Mouse (Mus musculus) intestine, embryonic 14.5 days (tissue): ENCODE measurements at regions not wholly inside any gene's neighbourhood (a gene's known extent, or its start where the extent isn't known, plus 50 kb on each side); places are given as distances from the start of the nearest gene placed in this dataset.

Experiments used
- ATAC-seq: fragments of 200-750 bp; cut with Nextera tagmentation; replicated peaks from 2 replicates; pipeline ENCODE4 v1.8.0; 2017; ENCODE audit warnings: low read depth, moderate number of reproducible peaks, moderate TSS enrichment, moderate library complexity; ENCODE audit not compliant: low FRiP score, low TSS enrichment
- DNase-seq: peaks from one replicate; pipeline ENCODE4 v3.0.0-alpha.2; 2018; ENCODE audit warnings: low spot score
- H3K27ac ChIP-seq: fragments of 300-500 bp; sonication (generic); 2 replicates; pipeline ENCODE4 v1.5.1; 2014; ENCODE audit warnings: low read depth, mild to moderate bottlenecking, control low read depth
- H3K27me3 ChIP-seq: fragments of 300-500 bp; sonication (generic); replicated peaks from 2 replicates; pipeline ENCODE4 v1.6.1; 2014; ENCODE audit warnings: low read length, control low read depth; ENCODE audit not compliant: control insufficient read depth, insufficient read depth
- H3K36me3 ChIP-seq: fragments of 300-500 bp; sonication (generic); 2 replicates; pipeline ENCODE4 v1.6.1; 2014; ENCODE audit warnings: low read length, control low read depth; ENCODE audit not compliant: control insufficient read depth, insufficient read depth
- H3K4me1 ChIP-seq: fragments of 300-500 bp; sonication (generic); replicated peaks from 2 replicates; pipeline ENCODE4 v1.6.1; 2014; ENCODE audit warnings: low read length, control low read depth, mixed read lengths; ENCODE audit not compliant: control insufficient read depth, insufficient read depth
- H3K4me2 ChIP-seq: fragments of 300-500 bp; sonication (generic); 2 replicates; pipeline ENCODE4 v1.6.1; 2014; ENCODE audit warnings: low read length
- H3K4me3 ChIP-seq: fragments of 300-500 bp; sonication (generic); 2 replicates; pipeline ENCODE4 v1.5.1; 2014; ENCODE audit warnings: low read depth, low read length, control low read depth, mixed read lengths
- H3K9ac ChIP-seq: fragments of 300-500 bp; sonication (generic); 2 replicates; pipeline ENCODE4 v1.6.1; 2014; ENCODE audit warnings: mild to moderate bottlenecking, low read length
- H3K9me3 ChIP-seq: fragments of 300-500 bp; sonication (generic); 2 replicates; pipeline ENCODE4 v1.6.1; 2016; ENCODE audit warnings: low read length, control low read depth; ENCODE audit not compliant: control insufficient read depth
- WGBS: fragments of 180-500 bp; shearing (Covaris S2); extraction: QIAGEN DNeasy Blood & Tissue Kit; methylation state at CpG from one replicate; pipeline ENCODE4 v1.1.7; 2014; 5-methylcytosine and 5-hydroxymethylcytosine counted together

DNA sequence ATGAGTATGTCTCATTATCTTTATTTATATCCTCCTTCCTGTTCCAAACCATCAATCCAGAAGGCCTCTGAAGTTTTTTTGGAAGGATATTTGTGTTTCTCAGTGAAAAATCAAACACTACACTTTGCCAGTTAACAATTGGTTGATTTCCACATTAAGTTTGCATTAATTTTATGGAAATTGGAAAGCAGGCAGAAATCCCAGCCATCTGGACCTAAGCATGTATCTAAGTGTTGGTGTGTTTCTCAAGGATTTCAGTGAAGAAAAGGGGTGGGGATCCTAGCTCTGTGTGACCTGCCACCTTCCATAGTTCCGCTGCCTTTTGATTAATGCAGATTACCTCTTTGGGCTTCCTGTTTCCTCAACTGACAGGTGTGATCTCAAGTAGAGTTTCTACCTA is 296.5 kb downstream of the Icos start:
- Histone ChIP-seq H3K27me3 (no peaks in the 10 kb centered on the region), H3K4me3 (no peak overlapping the region), H3K4me2 (no peak overlapping the region), H3K9me3 (no peaks in the 10 kb centered on the region), H3K4me1 (no peaks in the 10 kb centered on the region), H3K27ac (no peak overlapping the region), H3K36me3 (no peaks in the 10 kb centered on the region), H3K9ac (no peak overlapping the region)
- DNase-seq (no peak), ATAC-seq (no peak)
- WGBS = 93% methylated on average over 1 of the region's 1 CpGs

DNA sequence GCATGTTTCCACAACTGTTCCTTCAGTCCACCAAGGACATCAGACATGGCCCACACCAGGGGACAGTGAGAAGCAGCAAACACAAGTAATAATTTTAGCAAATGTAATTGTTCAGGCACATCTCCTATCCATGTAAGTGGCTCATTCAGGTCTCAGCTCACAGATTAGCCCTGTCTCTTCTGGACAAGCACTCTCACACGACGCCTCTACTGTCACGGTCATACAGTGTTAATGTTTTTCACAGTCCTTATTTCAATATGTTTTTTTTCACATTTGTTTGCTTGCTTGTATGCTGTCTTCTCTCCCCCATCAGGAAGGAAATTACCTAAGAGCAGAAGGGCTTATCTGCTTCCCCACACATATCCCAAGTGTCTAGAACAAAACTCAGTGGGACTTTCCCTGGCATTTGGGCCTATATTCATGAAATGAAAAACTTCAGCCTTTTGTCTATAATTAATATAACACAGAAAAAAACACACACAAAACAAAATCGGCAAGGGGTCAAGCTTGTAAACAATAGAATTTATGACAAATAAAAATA is 299.5 kb downstream of the Icos start:
- WGBS = 85% methylated on average over 4 of the region's 4 CpGs

GRCm38 (mm10) chr1:61288185-61288584 is 310.5 kb downstream of the Icos start:
- 83% methylated on average over 3 of the region's 3 CpGs for WGBS
- ATAC-seq = no peak
- no peaks in the 10 kb centered on the region for H3K9me3 ChIP-seq

More for the DNA sequence above, 299.5 kb downstream of the Icos start:
- no peak for DNase-seq
- ATAC-seq = no peak
- H3K9ac ChIP-seq = no peak overlapping the region
- H3K4me3 ChIP-seq = no peak overlapping the region
- H3K36me3 ChIP-seq = no peaks in the 10 kb centered on the region
- H3K4me2 ChIP-seq = no peak overlapping the region
- H3K27ac ChIP-seq = no peak overlapping the region
- no peaks in the 10 kb centered on the region for H3K9me3 ChIP-seq
- no peaks in the 10 kb centered on the region; the same call in 1 of the 2 replicates for H3K4me1 ChIP-seq
- no peaks in the 10 kb centered on the region for H3K27me3 ChIP-seq

DNA sequence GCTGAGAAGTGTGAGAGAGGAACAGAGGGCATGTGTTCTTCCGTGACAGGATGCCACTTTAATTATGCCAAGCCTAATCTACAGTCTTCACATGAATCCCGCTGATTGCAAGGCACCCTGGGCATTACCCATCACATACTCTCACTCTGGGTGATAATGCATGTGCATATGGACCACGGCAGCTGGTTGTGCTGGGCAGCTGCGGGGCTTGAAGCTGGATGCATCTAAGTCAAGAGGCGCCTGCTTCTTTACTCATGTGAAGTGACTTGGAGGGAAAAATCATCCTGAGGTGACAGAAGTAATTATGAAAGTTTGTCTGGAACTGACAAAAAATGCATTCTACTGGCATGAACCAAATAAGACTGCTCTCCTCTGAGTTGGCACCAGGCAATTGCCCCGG is 311.2 kb downstream of the Icos start:
- Histone ChIP-seq H3K4me3 (no peak overlapping the region), H3K27me3 (no peaks in the 10 kb centered on the region), H3K4me1 (no peaks in the 10 kb centered on the region), H3K27ac (no peak overlapping the region), H3K4me2 (no peak overlapping the region), H3K9ac (no peak overlapping the region), H3K9me3 (no peaks in the 10 kb centered on the region), H3K36me3 (no peaks in the 10 kb centered on the region)
- WGBS = 93% methylated on average over 6 of the region's 6 CpGs
- DNase-seq = no peak
- ATAC-seq = no peak

More at GRCm38 (mm10) chr1:61288185-61288584, 310.5 kb downstream of the Icos start:
- no peaks in the 10 kb centered on the region for H3K36me3 ChIP-seq
- H3K4me2 ChIP-seq = no peak overlapping the region
- no peak overlapping the region for H3K27ac ChIP-seq
- H3K4me3 ChIP-seq = no peak overlapping the region
- H3K27me3 ChIP-seq = no peaks in the 10 kb centered on the region
- no peaks in the 10 kb centered on the region for H3K4me1 ChIP-seq
- DNase-seq = no peak
- H3K9ac ChIP-seq = no peak overlapping the region

DNA sequence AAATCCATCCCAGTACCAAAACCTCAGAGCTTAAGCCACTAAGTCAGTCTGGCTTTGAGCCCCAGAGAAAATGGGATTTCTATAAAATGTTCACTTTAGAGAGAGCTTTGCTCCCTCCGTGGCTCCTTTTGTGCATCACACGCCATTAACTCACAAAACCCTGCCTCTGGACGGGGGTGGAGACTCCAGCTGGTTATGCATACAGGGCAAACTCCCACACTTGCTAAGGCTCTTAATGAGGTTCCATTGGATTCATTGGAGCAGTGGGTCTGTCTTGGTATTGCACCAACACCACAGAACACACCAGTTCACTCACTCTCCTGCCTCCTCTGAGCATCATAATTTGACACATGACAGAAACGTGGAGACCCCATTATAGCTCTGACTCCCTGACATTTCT is 311.8 kb downstream of the Icos start:
- no peak overlapping the region for H3K4me2 ChIP-seq
- no peaks in the 10 kb centered on the region for H3K27me3 ChIP-seq
- H3K9ac ChIP-seq = no peak overlapping the region
- H3K36me3 ChIP-seq = no peaks in the 10 kb centered on the region
- WGBS = 76% methylated on average over 4 of the region's 4 CpGs
- no peak for DNase-seq
- no peaks in the 10 kb centered on the region for H3K9me3 ChIP-seq
- no peak for ATAC-seq
- no peak overlapping the region for H3K27ac ChIP-seq
- H3K4me1 ChIP-seq = no peaks in the 10 kb centered on the region
- H3K4me3 ChIP-seq = no peak overlapping the region

GRCm38 (mm10) chr1:61293106-61293505 is 315.4 kb downstream of the Icos start:
- Histone ChIP-seq H3K27ac (no peak overlapping the region), H3K4me2 (no peak overlapping the region), H3K4me3 (no peak overlapping the region), H3K36me3 (no peaks in the 10 kb centered on the region), H3K9me3 (no peaks in the 10 kb centered on the region), H3K4me1 (0 out of 2 replicates have a peak, but pooled peaks cover under 1% of the 10 kb centered on the region), H3K9ac (no peak overlapping the region), H3K27me3 (no peaks in the 10 kb centered on the region)
- no peak for DNase-seq
- no peak for ATAC-seq
- 44% methylated on average over 5 of the region's 5 CpGs for WGBS

- no peak for ATAC-seq
- no peaks in the 10 kb centered on the region for H3K27me3 ChIP-seq
- H3K27ac ChIP-seq = no peak overlapping the region
- no peak overlapping the region for H3K4me3 ChIP-seq
- no peaks in the 10 kb centered on the region for H3K9me3 ChIP-seq
- H3K36me3 ChIP-seq = no peaks in the 10 kb centered on the region
- no peak for DNase-seq
- no peak overlapping the region for H3K9ac ChIP-seq
- H3K4me1 ChIP-seq = peaks cover 14% of the 10 kb centered on the region
- H3K4me2 ChIP-seq = no peak overlapping the region
- 70% methylated on average over 3 of the region's 3 CpGs for WGBS
Measured at GRCm38 (mm10) chr1:61295219-61295618, 317.5 kb downstream of the Icos start.

DNA sequence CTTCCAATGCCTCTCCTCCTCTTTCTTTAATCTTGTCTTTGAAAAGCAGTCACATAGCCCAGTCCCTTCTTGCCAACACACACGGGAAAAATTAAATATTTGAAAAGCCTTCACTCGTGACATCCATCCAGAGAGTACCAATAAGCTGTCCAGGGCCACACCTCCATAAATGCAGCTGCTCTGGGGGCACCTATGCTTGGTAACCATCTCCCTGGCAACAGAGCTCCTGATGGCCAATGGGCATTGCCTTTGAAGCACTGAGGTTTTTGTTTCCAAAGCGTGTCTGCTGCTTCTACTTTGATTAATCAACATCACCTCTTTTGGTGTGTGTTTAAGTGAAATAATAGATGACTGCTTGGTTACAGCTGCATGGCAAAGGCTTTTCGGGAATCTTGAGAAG is 319.1 kb downstream of the Icos start:
- no peaks in the 10 kb centered on the region for H3K36me3 ChIP-seq
- WGBS = 64% methylated on average over 4 of the region's 4 CpGs
- H3K4me3 ChIP-seq = no peak overlapping the region
- no peak overlapping the region for H3K27ac ChIP-seq
- no peaks in the 10 kb centered on the region for H3K9me3 ChIP-seq
- DNase-seq (no peak), ATAC-seq (no peak)
- H3K4me1 ChIP-seq = peaks cover 19% of the 10 kb centered on the region
- no peak overlapping the region for H3K9ac ChIP-seq
- H3K4me2 ChIP-seq = no peak overlapping the region
- H3K27me3 ChIP-seq = no peaks in the 10 kb centered on the region

DNA sequence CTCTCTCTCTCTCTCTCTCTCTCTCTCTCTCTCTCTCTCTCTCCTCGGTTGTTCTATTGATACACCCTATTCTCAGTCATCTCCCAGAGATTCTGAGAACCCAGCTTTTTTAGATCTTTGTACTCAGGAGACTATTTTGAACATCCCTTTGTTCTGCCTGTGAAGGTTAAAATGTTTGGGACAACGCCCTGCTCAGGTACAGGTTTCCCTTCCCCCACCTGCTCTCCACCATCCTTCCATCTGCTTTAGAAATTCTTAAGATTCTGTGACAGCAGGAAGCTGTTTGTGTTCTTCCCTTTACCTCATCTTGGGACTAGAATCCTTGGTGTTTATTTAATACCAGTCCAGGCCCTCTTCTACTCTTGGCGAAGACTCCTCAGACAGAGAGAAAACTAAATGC is 319.6 kb downstream of the Icos start:
- no peak for ATAC-seq
- Histone ChIP-seq H3K27ac (no peak overlapping the region), H3K27me3 (no peaks in the 10 kb centered on the region), H3K9me3 (no peaks in the 10 kb centered on the region), H3K4me3 (no peak overlapping the region), H3K36me3 (no peaks in the 10 kb centered on the region), H3K4me2 (no peak overlapping the region), H3K9ac (no peak overlapping the region), H3K4me1 (peaks cover 19% of the 10 kb centered on the region)
- DNase-seq = no peak
- 66% methylated on average over 3 of the region's 3 CpGs for WGBS
